Mouse (Mus musculus) bone marrow, adult 2 months (tissue): ENCODE results near the gene Hist1h1b.

Source experiments
- CTCF ChIP-seq: fragments of 200-500 bp; IDR thresholded peaks from 2 replicates; pipeline ENCODE4 v1.5.1; 2011; ENCODE audit warnings: low read length, control low read depth; ENCODE audit not compliant: control insufficient read depth, insufficient read depth
- POLR2A ChIP-seq: fragments of 200-500 bp; IDR thresholded peaks from 2 replicates; pipeline ENCODE4 v1.6.1; 2011; ENCODE audit warnings: low read depth, mild to moderate bottlenecking, control low read depth, low read length, borderline replicate concordance; ENCODE audit not compliant: control insufficient read depth

DNA sequence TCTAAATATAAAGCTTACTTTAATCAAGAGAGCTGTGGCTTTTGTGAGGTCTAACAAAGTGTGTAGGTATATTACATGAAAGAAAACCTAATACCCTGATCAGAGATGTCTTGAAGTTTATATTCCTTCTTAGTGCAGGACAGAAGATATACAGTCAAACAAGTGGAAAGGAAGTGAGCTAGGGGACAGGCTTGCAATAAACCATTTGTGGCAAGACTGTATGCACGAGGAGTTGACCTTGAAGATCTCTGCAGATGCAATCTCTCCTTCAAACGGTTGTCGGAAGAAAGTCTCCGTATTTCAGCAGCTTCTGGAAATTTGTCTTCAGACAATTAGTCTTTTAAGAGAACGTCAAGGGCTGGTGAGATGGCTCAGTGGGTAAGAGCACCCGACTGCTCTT, 9.5 kb upstream of the Hist1h1b start:
- TF ChIP-seq POLR2A (no peak), CTCF (no peak)
